Mouse (Mus musculus) CH12.LX (cell line): ENCODE data around the gene Eps15l1. TPM values are rescaled to one million over a fixed set of nuclear protein-coding genes. Genes with fewer than 3 reads are reported as not detected.

Source experiments
- DNase-seq: peaks from one replicate; pipeline ENCODE4 v3.0.0-alpha.2; 2013; ENCODE audit errors: extremely low read depth
- H3K27ac ChIP-seq: 2 replicates; pipeline ENCODE4 v1.5.1; 2012; ENCODE audit warnings: low read depth, mild to moderate bottlenecking, control low read depth, moderate library complexity; ENCODE audit not compliant: insufficient read depth
- H3K27me3 ChIP-seq: replicated peaks from 2 replicates; pipeline ENCODE3; 2012; ENCODE audit warnings: inconsistent platforms
- H3K36me3 ChIP-seq, 2 experiments: replicated peaks in 1 of 2; 2 replicates each; pipeline versions ENCODE3 to v1.6.1; 2012; ENCODE audit warnings: inconsistent platforms in 1 of 2, low read length in 1 of 2, mild to moderate bottlenecking in 1 of 2, mixed read lengths in 1 of 2, moderate library complexity in 1 of 2; ENCODE audit not compliant: control insufficient read depth in 1 of 2, insufficient read depth in 1 of 2
- H3K4me1 ChIP-seq, 2 experiments: 2 replicates each; pipeline ENCODE4 v1.6.1; 2012; ENCODE audit warnings: inconsistent platforms in 1 of 2, moderate library complexity in 1 of 2; ENCODE audit not compliant: insufficient read depth in 2 of 2, control insufficient read depth in 1 of 2
- H3K4me2 ChIP-seq: 2 replicates; pipeline ENCODE4 v1.6.1; 2012; ENCODE audit warnings: low read depth, mild to moderate bottlenecking, control low read depth; ENCODE audit not compliant: poor library complexity, insufficient read depth, severe bottlenecking
- H3K4me3 ChIP-seq, 3 experiments: fragments of 150-350 bp in 1 of 3; sonication (generic) in 1 of 3; replicated peaks in 1 of 3; 2 replicates each; pipeline versions ENCODE3 to v1.5.1; 2011 to 2012; ENCODE audit warnings: low read depth in 2 of 3, low read length in 2 of 3, mild to moderate bottlenecking in 2 of 3, moderate library complexity in 2 of 3, control low read depth in 1 of 3, improper control_type of control experiment in 1 of 3, inconsistent platforms in 1 of 3, mixed read lengths in 1 of 3; ENCODE audit not compliant: poor library complexity in 1 of 3
- H3K79me2 ChIP-seq: replicated peaks from 2 replicates; pipeline ENCODE4 v1.6.1; 2012; ENCODE audit warnings: mild to moderate bottlenecking, moderate library complexity; ENCODE audit not compliant: control insufficient read depth, poor library complexity, insufficient read depth, severe bottlenecking; ENCODE audit errors: extremely low read depth
- H3K9ac ChIP-seq: 2 replicates; pipeline ENCODE4 v1.6.1; 2012; ENCODE audit warnings: low read depth, mild to moderate bottlenecking, control low read depth, moderate library complexity; ENCODE audit not compliant: insufficient read depth
- H3K9me3 ChIP-seq: replicated peaks from 2 replicates; pipeline ENCODE3; 2012; ENCODE audit warnings: low read length, inconsistent platforms, mixed read lengths
- CTCF ChIP-seq, 2 experiments: IDR thresholded peaks in 1 of 2; conservative IDR thresholded peaks in 1 of 2; 2 replicates each; pipeline ENCODE4 v1.5.1; 2011 to 2012; ENCODE audit warnings: low read depth in 2 of 2, low read length in 2 of 2, improper control_type of control experiment in 1 of 2, inconsistent platforms in 1 of 2, mild to moderate bottlenecking in 1 of 2, moderate library complexity in 1 of 2
- GABPA ChIP-seq: IDR thresholded peaks from 2 replicates; pipeline ENCODE4 v1.6.1; 2012; ENCODE audit warnings: low read depth, low read length, improper control_type of control experiment, inconsistent platforms; ENCODE audit not compliant: insufficient replicate concordance
- HCFC1 ChIP-seq: IDR thresholded peaks from 2 replicates; pipeline ENCODE4 v1.6.1; 2012; ENCODE audit warnings: low read depth, mild to moderate bottlenecking, inconsistent platforms, low read length, improper control_type of control experiment
- JUND ChIP-seq: conservative IDR thresholded peaks from 2 replicates; pipeline ENCODE4 v1.6.1; 2011; ENCODE audit warnings: low read depth, low read length, improper control_type of control experiment
- KAT2A ChIP-seq: IDR thresholded peaks from 2 replicates; pipeline ENCODE4 v1.6.1; 2012; ENCODE audit warnings: low read length, improper control_type of control experiment, inconsistent platforms; ENCODE audit not compliant: insufficient replicate concordance
- MAX ChIP-seq: IDR thresholded peaks from 2 replicates; pipeline ENCODE4 v1.6.1; 2011; ENCODE audit warnings: low read length, improper control_type of control experiment
- MEF2A ChIP-seq: IDR thresholded peaks from 2 replicates; pipeline ENCODE4 v1.6.1; 2014; ENCODE audit warnings: low read depth, mild to moderate bottlenecking, inconsistent platforms, low read length, improper control_type of control experiment, borderline replicate concordance
- MYC ChIP-seq: IDR thresholded peaks from 2 replicates; pipeline ENCODE4 v1.6.1; 2011; ENCODE audit warnings: low read depth, mild to moderate bottlenecking, improper control_type of control experiment, low read length
- NELFE ChIP-seq: IDR thresholded peaks from 2 replicates; pipeline ENCODE4 v1.6.1; 2011; ENCODE audit warnings: low read depth, low read length, improper control_type of control experiment
- PAX5 ChIP-seq: IDR thresholded peaks from 2 replicates; pipeline ENCODE4 v1.6.1; 2012; ENCODE audit warnings: low read length, inconsistent platforms, mixed read lengths
- RAD21 ChIP-seq: IDR thresholded peaks from 2 replicates; pipeline ENCODE4 v1.6.1; 2011; ENCODE audit warnings: low read depth, mild to moderate bottlenecking, low read length, improper control_type of control experiment, moderate library complexity
- RCOR1 ChIP-seq: conservative IDR thresholded peaks from 2 replicates; pipeline ENCODE4 v1.6.1; 2012; ENCODE audit warnings: low read depth, mild to moderate bottlenecking, inconsistent platforms, low read length, improper control_type of control experiment
- SMC3 ChIP-seq: IDR thresholded peaks from 2 replicates; pipeline ENCODE4 v1.6.1; 2011; ENCODE audit warnings: low read depth, low read length, improper control_type of control experiment
- UBTF ChIP-seq: IDR thresholded peaks from 2 replicates; pipeline ENCODE4 v1.6.1; 2012; ENCODE audit warnings: low read depth, mild to moderate bottlenecking, inconsistent platforms, low read length, improper control_type of control experiment, moderate library complexity
- ZC3H11A ChIP-seq: IDR thresholded peaks from 2 replicates; pipeline ENCODE4 v1.6.1; 2012; ENCODE audit warnings: low read depth, mild to moderate bottlenecking, inconsistent platforms, low read length, improper control_type of control experiment
- ZNF384 ChIP-seq: IDR thresholded peaks from 2 replicates; pipeline ENCODE4 v1.6.1; 2012; ENCODE audit warnings: low read depth, low read length, improper control_type of control experiment, inconsistent platforms
- dilution Hi-C: fragments of 300-500 bp; cut with MboI; formaldehyde crosslinking; loops from 2 replicates; pipeline ENCODE4 v1.14.3; 2020; ENCODE audit warnings: low sequenced_read_pairs; ENCODE audit not compliant: extremely low pct_unique_long_range_greater_than_20kb, extremely low pct_ligation_motif_present
- in situ Hi-C: fragments of 300-500 bp; cut with MboI; formaldehyde crosslinking; loops from 3 replicates; pipeline ENCODE4 v1.14.3; 2019; ENCODE audit warnings: low sequenced_read_pairs, low pct_ligation_motif_present, low pct_unique_long_range_greater_than_20kb, mixed read lengths
- polyA plus RNA-seq: library from polyadenylated mRNA; unstranded; fragments of >175 nt; gene quantifications from 2 replicates; pipeline ENCODE4 v1.2.1, GENCODE M21; 2012; ENCODE audit warnings: low read depth; ENCODE audit not compliant: insufficient read length
- total RNA-seq, 2 experiments: library from RNA; depleted of rRNA; stranded (reverse); fragments of 300-350 nt in 1 of 2; fragments of >200 nt in 1 of 2; gene quantifications; 2 replicates each; pipeline ENCODE4 v1.2.3; 2012 to 2014

Eps15l1 gene
- total and polyA plus RNA-seq, 3 experiments: 21.7 to 49.4 (median 25.6) TPM

DNA sequence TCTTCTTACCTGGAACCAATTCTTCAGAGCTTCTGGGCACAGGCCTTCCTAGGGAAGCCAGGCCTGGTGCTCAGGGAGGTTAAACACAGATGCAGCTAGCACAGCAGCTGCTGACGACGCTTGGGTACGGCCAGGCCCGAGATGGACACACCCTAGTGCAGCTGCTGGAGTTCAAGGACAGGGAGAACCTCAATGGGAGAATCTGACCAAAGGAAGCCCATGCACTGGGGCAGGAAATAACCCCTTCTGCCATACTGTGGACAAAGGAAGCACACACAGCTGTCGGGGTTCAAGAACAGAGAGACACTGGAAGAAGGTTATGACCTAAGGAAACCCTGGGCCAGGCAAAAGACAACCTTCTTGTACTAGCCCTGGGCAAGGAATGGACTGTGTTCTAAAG lies 46.1 kb downstream of the Eps15l1 start:
- peaks cover 66 to 94% of the 10 kb centered on the region in 2 experiments for H3K36me3 ChIP-seq
- in situ Hi-C loops: no loop called here
- no peak overlapping the region for H3K27ac ChIP-seq

DNA sequence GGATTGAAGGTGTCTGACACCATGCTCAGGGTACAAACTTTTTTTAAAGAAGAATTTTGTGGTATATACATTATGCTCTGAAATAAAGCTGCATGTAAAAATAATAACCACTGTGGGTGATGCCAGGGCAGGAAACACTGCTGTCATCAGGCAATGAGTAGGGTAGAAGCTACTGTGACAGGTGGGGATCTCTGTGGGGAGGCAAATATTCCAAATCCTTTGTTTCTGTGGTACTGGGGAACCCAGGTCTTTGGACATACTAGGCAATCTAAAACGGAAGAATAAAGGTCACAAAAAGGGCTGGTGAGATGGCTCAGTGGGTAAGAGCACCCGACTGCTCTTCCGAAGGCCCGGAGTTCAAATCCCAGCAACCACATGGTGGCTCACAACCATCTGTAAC lies 48.9 kb downstream of the Eps15l1 start:
- TF ChIP-seq MYC: no peak
- TF ChIP-seq ZNF384: no peak
- no peak for TF ChIP-seq MAX
- TF ChIP-seq JUND: no peak
- TF ChIP-seq KAT2A: no peak
- TF ChIP-seq NELFE: no peak
- peaks cover 4% of the 10 kb centered on the region for H3K9me3 ChIP-seq
- peaks cover 0 to 13% of the 10 kb centered on the region in 2 experiments; a peak in 2 of 4 replicates for H3K4me1 ChIP-seq
- dilution Hi-C loops (no loop called here), in situ Hi-C loops (loop anchor here (5.0 kb wide), 1 partner anchor 105 kb away; no protein-coding TSS in a partner anchor)
- no peak overlapping the region for H3K4me2 ChIP-seq
- no peaks in the 10 kb centered on the region for H3K79me2 ChIP-seq
- no peak for DNase-seq
- H3K36me3 ChIP-seq: peaks cover 64 to 94% of the 10 kb centered on the region in 2 experiments
- no peaks in the 10 kb centered on the region for H3K27me3 ChIP-seq
- H3K27ac ChIP-seq: no peak overlapping the region
- H3K9ac ChIP-seq: no peak overlapping the region
- no peak overlapping the region for H3K4me3 ChIP-seq

More for the DNA sequence above, 46.1 kb downstream of the Eps15l1 start:
- DNase-seq: no peak
- Histone ChIP-seq H3K4me3 (no peak overlapping the region), H3K27me3 (no peaks in the 10 kb centered on the region), H3K79me2 (no peaks in the 10 kb centered on the region), H3K9ac (no peak overlapping the region), H3K9me3 (no peaks in the 10 kb centered on the region), H3K4me2 (no peak overlapping the region), H3K4me1 (no peaks in the 10 kb centered on the region)
- TF ChIP-seq MEF2A (no peak), RAD21 (no peak), ZC3H11A (no peak)
- dilution Hi-C loops: no loop called here

DNA sequence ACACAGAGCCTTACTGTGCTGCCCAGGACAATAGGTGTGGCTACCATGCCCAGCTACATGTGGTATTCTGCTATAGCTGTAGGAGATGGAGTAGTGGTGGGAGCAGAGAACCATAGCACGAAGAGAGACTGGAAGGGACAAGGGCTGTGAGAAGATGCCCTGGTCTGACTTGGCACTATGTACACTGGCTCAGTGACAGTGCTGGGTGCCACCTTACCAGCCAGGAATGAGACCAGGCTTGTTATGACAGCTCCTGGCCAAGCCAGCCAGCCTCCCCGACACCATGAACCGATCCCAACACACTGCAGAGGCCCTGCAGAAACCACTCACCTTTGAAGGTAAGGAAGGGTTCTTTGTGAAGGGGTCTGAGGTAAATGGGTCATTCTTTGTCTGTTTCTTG lies 49.9 kb downstream of the Eps15l1 start:
- no peak for DNase-seq
- Histone ChIP-seq H3K4me1 (peaks cover 0 to 13% of the 10 kb centered on the region in 2 experiments; a peak in 2 of 4 replicates), H3K9ac (no peak overlapping the region), H3K79me2 (no peaks in the 10 kb centered on the region), H3K4me2 (no peak overlapping the region), H3K9me3 (peaks cover 4% of the 10 kb centered on the region), H3K36me3 (peaks cover 67 to 94% of the 10 kb centered on the region in 2 experiments), H3K27ac (no peak overlapping the region), H3K4me3 (no peak overlapping the region), H3K27me3 (no peaks in the 10 kb centered on the region)
- in situ Hi-C loops: loop anchor here (5.0 kb wide), 1 partner anchor 104 kb away; no protein-coding TSS in a partner anchor
- TF ChIP-seq KAT2A (no peak), RAD21 (no peak), PAX5 (no peak), CTCF (conservative IDR thresholded peaks at IDR 0.05 in 1 of 2, IDR thresholded peaks at IDR 0.05 in 1 of 2; ENCODE audit: low read depth in 2 of 2, low read length in 2 of 2) (no peak), GABPA (no peak), HCFC1 (no peak), RCOR1 (no peak), SMC3 (no peak), UBTF (no peak)
- dilution Hi-C loops: no loop called here
